Mouse (Mus musculus): ENCODE measurements around the gene Pxn. TPM values are rescaled to one million over a fixed set of nuclear protein-coding genes. Genes with fewer than 3 reads are reported as not detected.
A peak's percentile ranks its signal among the peaks of the same experiment; 100 is the strongest.
"Not testable (repeated sequence)": the region's sequence is repeated elsewhere in the genome, so short reads cannot be mapped to it uniquely, and the experiment has no call there.

Pxn gene
- polyA plus RNA-seq, 1 experiment, result 120 TPM

DNA sequence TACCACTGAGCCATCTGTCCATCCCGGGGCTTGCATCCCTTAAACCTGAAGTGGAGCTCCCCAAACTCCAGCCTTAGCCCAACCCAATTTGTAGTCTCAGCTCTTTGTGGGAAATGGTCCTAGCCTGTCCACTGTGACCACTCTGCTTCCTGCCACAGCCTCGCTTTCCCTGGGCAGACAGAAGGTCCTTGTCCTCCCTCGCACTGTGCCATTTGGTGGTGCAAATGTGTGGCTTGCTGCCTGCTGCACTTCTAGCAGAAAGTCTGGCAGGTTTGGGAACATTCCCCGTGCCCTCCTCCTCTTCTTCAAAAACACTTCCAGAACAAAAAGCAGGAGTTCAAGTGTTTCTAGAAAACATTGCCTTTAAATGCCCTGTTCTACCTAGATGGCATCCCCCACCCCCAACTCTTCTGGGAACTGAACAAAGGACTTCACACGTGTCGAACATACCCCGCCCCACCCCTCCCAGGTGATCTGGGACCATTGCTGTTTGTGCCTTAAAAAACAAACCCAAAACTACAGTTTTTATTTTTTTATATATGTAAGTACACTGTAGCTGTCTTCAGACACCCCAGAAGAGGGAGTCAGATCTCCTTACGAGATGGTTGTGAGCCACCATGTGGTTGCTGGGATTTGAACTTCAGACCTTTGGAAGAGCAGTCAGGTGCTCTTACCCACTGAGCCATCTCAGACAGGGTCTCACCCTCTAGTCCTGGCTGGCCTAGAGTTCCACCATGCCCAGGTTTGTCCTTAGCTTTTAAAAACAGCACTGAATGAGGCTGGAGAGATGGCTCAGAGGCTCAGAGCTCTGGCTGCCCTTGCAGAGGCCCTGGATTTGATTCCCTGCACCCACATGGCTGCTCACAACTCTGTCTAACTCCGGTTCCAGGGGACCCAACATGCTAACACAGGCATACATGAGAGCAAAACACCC lies 7.9 kb upstream of the Pxn start:
- Histone ChIP-seq H3K4me2 (ENCODE audit: low read depth) (no peak overlapping the region), H3K27me3 (ENCODE audit: control insufficient read depth, insufficient read depth, insufficient read length) (no peaks in the 10 kb centered on the region), H3K36me3 (ENCODE audit: control insufficient read depth, insufficient read depth) (no peaks in the 10 kb centered on the region), H3K4me3 (no peak overlapping the region), H3K79me2 (ENCODE audit: control insufficient read depth, insufficient read depth) (no peaks in the 10 kb centered on the region), H3ac (ENCODE audit: control insufficient read depth, insufficient read length) (no peak overlapping the region)
- no peak for TF ChIP-seq POLR2A (IDR thresholded peaks at IDR 0.05; ENCODE audit: insufficient read length, low read depth)
- no peak for TF ChIP-seq CEBPB (IDR thresholded peaks at IDR 0.05; ENCODE audit: insufficient read depth, poor library complexity, severe bottlenecking)
- TF ChIP-seq SRF (IDR thresholded peaks at IDR 0.05; ENCODE audit: control insufficient read depth, insufficient read length, low read depth), result no peak
- no peak for TF ChIP-seq REST (IDR thresholded peaks at IDR 0.05; ENCODE audit: insufficient read depth, insufficient read length)
- no peak for TF ChIP-seq POLR2AphosphoS2 (IDR thresholded peaks at IDR 0.05; ENCODE audit: insufficient read length, low read depth)
- no peak for TF ChIP-seq USF1 (IDR thresholded peaks at IDR 0.05; ENCODE audit: low read depth)
- TF ChIP-seq MYOG (IDR thresholded peaks at IDR 0.05; ENCODE audit: control insufficient read depth in 1 of 3, insufficient read depth in 1 of 3, insufficient read length in 2 of 3, low read depth in 2 of 3), result no peak
- TF ChIP-seq MAX (IDR thresholded peaks at IDR 0.05; ENCODE audit: low read depth), result no peak
- no peak for TF ChIP-seq MYOD1 (IDR thresholded peaks at IDR 0.05; ENCODE audit: control insufficient read depth in 1 of 3, insufficient read length in 2 of 3, low read depth in 2 of 3)
- no peak for TF ChIP-seq TCF12 (IDR thresholded peaks at IDR 0.05; ENCODE audit: insufficient read depth, poor library complexity, severe bottlenecking)
- no peak for TF ChIP-seq TCF3 (IDR thresholded peaks at IDR 0.05; ENCODE audit: insufficient read length, low read depth)
- no peak for TF ChIP-seq E2F4 (IDR thresholded peaks at IDR 0.05; ENCODE audit: insufficient read depth)

DNA sequence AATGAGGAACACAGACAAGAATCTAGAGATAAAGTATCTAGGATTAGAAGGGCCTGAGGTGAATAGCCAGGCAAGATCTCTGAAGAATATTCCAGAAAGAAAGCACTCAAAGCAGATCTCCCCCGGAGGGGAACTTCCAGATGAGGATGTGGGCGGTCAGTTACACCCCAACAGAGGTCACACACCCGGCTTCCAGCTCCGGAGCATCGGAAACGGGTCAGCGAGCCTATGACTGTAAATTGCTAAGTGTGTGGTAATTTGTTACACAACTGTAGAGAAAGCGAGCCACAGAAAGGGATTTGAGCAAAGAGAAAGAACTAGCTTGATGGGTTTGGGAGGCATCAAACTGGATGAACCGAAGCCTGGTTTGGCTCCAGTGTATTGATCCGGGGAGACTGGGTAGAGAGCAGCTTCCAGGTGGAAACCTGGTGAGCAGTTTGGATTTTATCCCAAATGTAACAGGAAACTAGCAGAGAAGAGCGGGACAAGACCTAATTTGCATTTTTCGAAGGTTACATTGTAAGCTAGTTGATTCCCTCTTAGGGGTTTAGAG lies 6.0 kb upstream of the Pxn start:
- H3K4me2 ChIP-seq (ENCODE audit: low read depth), result no peak overlapping the region
- H3ac ChIP-seq (ENCODE audit: control insufficient read depth, insufficient read length), result no peak overlapping the region
- H3K4me3 ChIP-seq, result no peak overlapping the region
- no peaks in the 10 kb centered on the region for H3K27me3 ChIP-seq (ENCODE audit: control insufficient read depth, insufficient read depth, insufficient read length)
- no peaks in the 10 kb centered on the region for H3K79me2 ChIP-seq (ENCODE audit: control insufficient read depth, insufficient read depth)
- TF ChIP-seq TCF3 (IDR thresholded peaks at IDR 0.05; ENCODE audit: insufficient read length, low read depth) (no peak), CEBPB (IDR thresholded peaks at IDR 0.05; ENCODE audit: insufficient read depth, poor library complexity, severe bottlenecking) (no peak), MAX (IDR thresholded peaks at IDR 0.05; ENCODE audit: low read depth) (no peak), REST (IDR thresholded peaks at IDR 0.05; ENCODE audit: insufficient read depth, insufficient read length) (no peak), POLR2A (IDR thresholded peaks at IDR 0.05; ENCODE audit: insufficient read length, low read depth) (no peak), SRF (IDR thresholded peaks at IDR 0.05; ENCODE audit: control insufficient read depth, insufficient read length, low read depth) (no peak), MYOD1 (IDR thresholded peaks at IDR 0.05; ENCODE audit: control insufficient read depth in 1 of 3, insufficient read length in 2 of 3, low read depth in 2 of 3) (no peak), MYOG (IDR thresholded peaks at IDR 0.05; ENCODE audit: control insufficient read depth in 1 of 3, insufficient read depth in 1 of 3, insufficient read length in 2 of 3, low read depth in 2 of 3) (no peak), USF1 (IDR thresholded peaks at IDR 0.05; ENCODE audit: low read depth) (no peak), TCF12 (IDR thresholded peaks at IDR 0.05; ENCODE audit: insufficient read depth, poor library complexity, severe bottlenecking) (no peak), POLR2AphosphoS2 (IDR thresholded peaks at IDR 0.05; ENCODE audit: insufficient read length, low read depth) (no peak), E2F4 (IDR thresholded peaks at IDR 0.05; ENCODE audit: insufficient read depth) (no peak)
- H3K36me3 ChIP-seq (ENCODE audit: control insufficient read depth, insufficient read depth), result no peaks in the 10 kb centered on the region

DNA sequence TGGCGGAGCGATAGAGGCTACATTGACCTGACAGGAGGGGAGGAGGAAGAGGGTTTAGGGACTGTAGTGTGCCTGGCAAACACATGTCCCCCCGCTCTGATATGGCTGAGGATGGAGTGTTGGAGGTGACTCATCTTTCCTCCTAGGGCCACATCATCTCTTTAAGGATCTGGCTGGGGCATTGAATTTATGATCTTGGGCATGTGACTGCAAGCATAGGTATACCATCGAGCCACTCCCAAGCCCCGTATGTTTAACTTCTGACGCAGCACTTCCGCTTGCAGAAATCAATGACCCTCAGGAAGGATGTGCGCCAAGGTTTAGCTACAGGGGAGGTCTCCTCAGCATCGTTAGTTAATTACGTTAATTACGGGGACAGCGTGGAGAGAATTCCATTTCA lies 3.4 kb upstream of the Pxn start:
- Histone ChIP-seq H3K4me2 (ENCODE audit: low read depth) (no peak overlapping the region), H3K36me3 (ENCODE audit: control insufficient read depth, insufficient read depth) (no peaks in the 10 kb centered on the region), H3K79me2 (ENCODE audit: control insufficient read depth, insufficient read depth) (peaks cover 13% of the 10 kb centered on the region), H3ac (ENCODE audit: control insufficient read depth, insufficient read length) (no peak overlapping the region), H3K4me3 (no peak overlapping the region), H3K27me3 (ENCODE audit: control insufficient read depth, insufficient read depth, insufficient read length) (no peaks in the 10 kb centered on the region)
- TF ChIP-seq USF1 (IDR thresholded peaks at IDR 0.05; ENCODE audit: low read depth) (peak; percentile 41), MAX (IDR thresholded peaks at IDR 0.05; ENCODE audit: low read depth) (no peak)

DNA sequence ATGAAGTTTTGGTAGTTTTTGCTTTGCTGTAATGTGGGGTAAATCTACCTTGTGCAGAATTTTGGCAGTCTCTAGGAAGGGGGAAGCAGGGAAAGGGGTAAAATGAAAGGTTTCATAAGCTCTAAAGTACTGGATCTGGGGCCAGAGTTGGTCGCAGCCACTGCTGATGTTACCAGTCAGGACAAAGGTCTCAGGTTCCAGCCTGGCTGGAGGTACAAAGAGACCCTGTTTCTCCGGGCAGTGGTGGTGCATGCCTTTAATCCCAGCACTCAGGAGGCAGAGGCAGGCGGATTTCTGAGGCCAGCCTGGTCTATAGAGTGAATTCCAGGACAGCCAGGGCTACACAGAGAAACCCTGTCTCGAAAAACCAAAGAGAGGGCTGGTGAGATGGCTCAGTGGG lies 859 bp upstream of the Pxn start:
- not testable (repeated sequence) for H3K4me3 ChIP-seq; H3ac ChIP-seq (ENCODE audit: control insufficient read depth, insufficient read length); H3K36me3 ChIP-seq (ENCODE audit: control insufficient read depth, insufficient read depth); H3K4me2 ChIP-seq (ENCODE audit: low read depth); H3K27me3 ChIP-seq (ENCODE audit: control insufficient read depth, insufficient read depth, insufficient read length)
- H3K79me2 ChIP-seq (ENCODE audit: control insufficient read depth, insufficient read depth), result peaks cover 37% of the 10 kb centered on the region

DNA sequence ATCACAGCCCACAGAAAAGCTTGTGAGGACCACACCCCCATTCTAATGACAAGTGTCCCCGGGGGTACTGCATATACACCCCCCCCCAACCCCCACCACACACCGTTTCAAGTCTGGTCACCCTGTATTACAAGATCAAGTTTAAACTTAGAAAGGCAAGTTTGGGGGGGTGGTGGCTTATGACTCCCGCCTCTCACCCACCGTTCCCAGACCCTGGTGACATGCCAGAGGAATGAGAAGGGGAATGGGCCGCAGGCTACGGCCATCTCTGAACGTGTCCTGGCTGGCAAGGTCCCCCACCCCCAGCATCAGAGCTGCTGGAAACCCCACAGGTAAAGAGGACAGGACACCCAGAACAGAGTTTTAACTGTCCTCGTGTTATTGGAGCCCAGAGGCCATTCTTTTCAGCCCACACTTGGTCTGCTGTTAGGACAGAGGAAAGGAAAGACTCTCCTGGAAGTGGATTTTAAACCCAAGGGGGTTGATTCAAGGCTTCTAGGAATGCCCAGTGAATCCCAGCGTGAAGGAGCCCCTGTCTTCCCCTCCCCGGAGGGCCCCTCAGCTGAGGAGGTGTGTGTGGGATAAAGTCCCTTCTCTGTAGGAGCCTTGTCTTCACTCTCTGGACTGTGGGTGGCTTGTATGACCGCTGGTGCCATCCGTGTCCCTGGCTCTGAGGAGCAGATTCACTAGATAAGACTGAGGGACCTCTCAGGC lies 948 bp downstream of the Pxn start:
- TF ChIP-seq E2F4 (IDR thresholded peaks at IDR 0.05; ENCODE audit: insufficient read depth) (no peak), MAX (IDR thresholded peaks at IDR 0.05; ENCODE audit: low read depth) (no peak), TCF3 (IDR thresholded peaks at IDR 0.05; ENCODE audit: insufficient read length, low read depth) (no peak), MYOD1 (IDR thresholded peaks at IDR 0.05; ENCODE audit: control insufficient read depth in 1 of 3, insufficient read length in 2 of 3, low read depth in 2 of 3) (no peak), CEBPB (IDR thresholded peaks at IDR 0.05; ENCODE audit: insufficient read depth, poor library complexity, severe bottlenecking) (no peak), REST (IDR thresholded peaks at IDR 0.05; ENCODE audit: insufficient read depth, insufficient read length) (no peak), SRF (IDR thresholded peaks at IDR 0.05; ENCODE audit: control insufficient read depth, insufficient read length, low read depth) (no peak), POLR2A (IDR thresholded peaks at IDR 0.05; ENCODE audit: insufficient read length, low read depth) (no peak), MYOG (IDR thresholded peaks at IDR 0.05; ENCODE audit: control insufficient read depth in 1 of 3, insufficient read depth in 1 of 3, insufficient read length in 2 of 3, low read depth in 2 of 3) (no peak)
- H3K4me3 ChIP-seq, result peak overlapping the region; percentile 95

More for the DNA sequence above, 948 bp downstream of the Pxn start:
- peak overlapping the region; percentile 93 for H3ac ChIP-seq (ENCODE audit: control insufficient read depth, insufficient read length)
- peak overlapping the region; percentile 95 for H3K4me2 ChIP-seq (ENCODE audit: low read depth)
- H3K79me2 ChIP-seq (ENCODE audit: control insufficient read depth, insufficient read depth), result peaks cover 55% of the 10 kb centered on the region
- no peaks in the 10 kb centered on the region for H3K36me3 ChIP-seq (ENCODE audit: control insufficient read depth, insufficient read depth)
- H3K27me3 ChIP-seq (ENCODE audit: control insufficient read depth, insufficient read depth, insufficient read length), result no peaks in the 10 kb centered on the region
